Mouse (Mus musculus): Measurements from ENCODE around the gene Ncstn. TPM values are rescaled to one million over a fixed set of nuclear protein-coding genes. Genes with fewer than 3 reads are reported as not detected.

Ncstn gene
- polyA plus RNA-seq, 1 experiment = 118 TPM

DNA sequence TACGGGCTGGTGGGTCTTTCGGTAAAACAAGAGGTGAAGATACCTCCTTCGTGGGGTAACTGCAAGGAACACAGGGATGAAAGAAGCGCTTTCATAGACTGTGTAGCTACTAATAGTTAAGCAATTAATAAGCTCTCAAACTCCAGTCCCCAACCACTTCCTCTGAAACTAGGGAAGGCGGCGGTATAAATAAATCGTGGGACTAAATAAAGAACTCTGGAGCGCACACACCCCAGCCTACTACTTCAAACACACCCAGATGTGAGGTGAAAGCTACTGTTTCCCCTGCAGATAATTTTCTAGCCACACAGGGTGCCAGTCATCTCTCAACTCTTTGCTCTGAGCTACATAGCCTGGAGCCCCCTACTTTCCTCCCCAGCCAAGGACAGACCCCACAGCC, 66.6 kb downstream of the Ncstn start:
- 63% methylated on average over 8 of the region's 8 CpGs for WGBS
- Histone ChIP-seq H3K36me3 (ENCODE audit: control insufficient read depth, insufficient read depth, low read length) (no peaks in the 10 kb centered on the region), H3K4me3 (ENCODE audit: low read depth, low read length) (no peak overlapping the region), H3K4me1 (ENCODE audit: control insufficient read depth, insufficient read depth, insufficient read length, low read length) (no peaks in the 10 kb centered on the region; the same call in 1 of the 2 replicates), H3K27ac (ENCODE audit: insufficient read depth, low read depth, low read length) (no peak overlapping the region), H3K27me3 (ENCODE audit: control insufficient read depth, insufficient read depth, low read length) (no peaks in the 10 kb centered on the region)
- TF ChIP-seq POLR2A (IDR thresholded peaks at IDR 0.05; ENCODE audit: low read depth, low read length) (no peak), CTCF (IDR thresholded peaks at IDR 0.05; ENCODE audit: extremely low read depth, insufficient read length, insufficient replicate concordance, low read depth, low read length) (no peak)

Other genes starting within 250 kb of the Ncstn start
- 0.55 and 0.63 TPM in 2 replicates for gene Cd84, start 243.1 kb downstream of the Ncstn start, polyA plus RNA-seq (2012; rRNA removed)
- 0.09 and 0.29 TPM in 2 replicates for gene Gm10521, start 187.1 kb downstream of the Ncstn start, polyA plus RNA-seq (2012; rRNA removed)
- gene Slamf6, start 165.3 kb downstream of the Ncstn start, polyA plus RNA-seq (2012; rRNA removed) = 0.37 and 0.90 TPM in 2 replicates
- gene Vangl2, start 54.4 kb downstream of the Ncstn start, polyA plus RNA-seq (2012; rRNA removed) = 1.4 and 1.6 TPM in 2 replicates
- 0.10 and 0.13 TPM in 2 replicates for gene Nhlh1, start 25.2 kb downstream of the Ncstn start, polyA plus RNA-seq (2012; rRNA removed)
- gene Copa, start 266 bp downstream of the Ncstn start, polyA plus RNA-seq (2012; rRNA removed) = 25.0 and 46.0 TPM in 2 replicates
- 40.5 and 55.1 TPM in 2 replicates for gene Pex19, start 44.0 kb upstream of the Ncstn start, polyA plus RNA-seq (2012; rRNA removed)
- 14.6 and 26.7 TPM in 2 replicates for gene Dcaf8, start 65.3 kb upstream of the Ncstn start, polyA plus RNA-seq (2012; rRNA removed)
- 11.3 and 12.0 TPM in 2 replicates for gene Pea15a, start 124.0 kb upstream of the Ncstn start, polyA plus RNA-seq (2012; rRNA removed)
- gene Casq1, start 137.1 kb upstream of the Ncstn start, polyA plus RNA-seq (2012; rRNA removed) = 0.18 and 0.32 TPM in 2 replicates
- gene Atp1a4, start 175.6 kb upstream of the Ncstn start, polyA plus RNA-seq (2012; rRNA removed) = not detected in 2 replicates
- 52.7 and 90.8 TPM in 2 replicates for gene Igsf8, start 178.8 kb upstream of the Ncstn start, polyA plus RNA-seq (2012; rRNA removed)
- gene Atp1a2, start 215.3 kb upstream of the Ncstn start, polyA plus RNA-seq (2012; rRNA removed) = 2.7 and 3.5 TPM in 2 replicates
- gene Kcnj9, start 246.5 kb upstream of the Ncstn start, polyA plus RNA-seq (2012; rRNA removed) = 0.25 TPM in 1 of 2 replicates, not detected in the other